Mouse (Mus musculus) liver, embryonic 14.5 days (tissue): ENCODE measurements around the gene Abat. TPM values are rescaled to one million over a fixed set of nuclear protein-coding genes. Genes with fewer than 3 reads are reported as not detected.
A peak's percentile ranks its signal among the peaks of the same experiment; 100 is the strongest.

ENCODE experiments used
- ATAC-seq: fragments of 200-750 bp; cut with Nextera tagmentation; 2 replicates; pipeline ENCODE4 v1.8.0; 2017; ENCODE audit warnings: moderate number of reproducible peaks, mild to moderate bottlenecking, moderate library complexity; ENCODE audit not compliant: insufficient read depth
- DNase-seq, 3 experiments: peaks; one replicate each; pipeline ENCODE4 v3.0.0-alpha.2; 2012 to 2013; ENCODE audit warnings: low read depth in 3 of 3, low spot score in 3 of 3
- H3K27ac ChIP-seq: fragments of 300-500 bp; sonication (generic); 2 replicates; pipeline ENCODE4 v1.5.1; 2014; ENCODE audit warnings: moderate library complexity, mild to moderate bottlenecking, control low read depth, inconsistent platforms
- H3K27me3 ChIP-seq: fragments of 300-500 bp; sonication (generic); 2 replicates; pipeline ENCODE4 v1.6.1; 2014; ENCODE audit warnings: mild to moderate bottlenecking, low read length, moderate library complexity; ENCODE audit not compliant: control insufficient read depth, insufficient read depth
- H3K36me3 ChIP-seq: fragments of 300-500 bp; sonication (generic); replicated peaks from 2 replicates; pipeline ENCODE4 v1.6.1; 2014; ENCODE audit warnings: low read depth; ENCODE audit not compliant: control insufficient read depth, insufficient read depth
- H3K4me1 ChIP-seq, 2 experiments: fragments of 200-500 bp in 1 of 2; fragments of 300-500 bp in 1 of 2; sonication (generic) in 1 of 2; replicated peaks; 2 replicates each; pipeline ENCODE4 v1.6.1; 2012 to 2014; ENCODE audit warnings: antibody characterized with exemption in 1 of 2, inconsistent platforms in 1 of 2, low read length in 1 of 2; ENCODE audit not compliant: control insufficient read depth in 2 of 2, insufficient read depth in 2 of 2
- H3K4me2 ChIP-seq: fragments of 300-500 bp; sonication (generic); 2 replicates; pipeline ENCODE4 v1.6.1; 2014; ENCODE audit warnings: low read depth, mild to moderate bottlenecking, control low read depth, moderate library complexity
- H3K4me3 ChIP-seq, 2 experiments: fragments of 200-500 bp in 1 of 2; fragments of 300-500 bp in 1 of 2; sonication (generic) in 1 of 2; 2 replicates each; pipeline ENCODE4 v1.5.1; 2012 to 2014; ENCODE audit warnings: low read depth in 2 of 2, low read length in 2 of 2, mild to moderate bottlenecking in 2 of 2, control low read depth in 1 of 2, inconsistent platforms in 1 of 2, moderate library complexity in 1 of 2; ENCODE audit not compliant: insufficient read depth in 1 of 2
- H3K9ac ChIP-seq: fragments of 300-500 bp; sonication (generic); replicated peaks from 2 replicates; pipeline ENCODE4 v1.6.1; 2014; ENCODE audit warnings: mild to moderate bottlenecking, control low read depth, moderate library complexity
- H3K9me3 ChIP-seq: fragments of 300-500 bp; sonication (generic); 2 replicates; pipeline ENCODE4 v1.6.1; 2016; ENCODE audit warnings: low read length, mixed read lengths; ENCODE audit not compliant: control insufficient read depth
- CTCF ChIP-seq: IDR thresholded peaks from 2 replicates; pipeline ENCODE4 v1.5.1; 2016; ENCODE audit warnings: antibody characterized with exemption, low read depth, control low read depth
- EP300 ChIP-seq: IDR thresholded peaks from 2 replicates; pipeline ENCODE4 v1.6.1; 2016; ENCODE audit warnings: antibody characterized with exemption, low read depth
- WGBS: fragments of 180-500 bp; shearing (Covaris S2); extraction: QIAGEN DNeasy Blood & Tissue Kit; methylation state at CpG from one replicate; pipeline ENCODE4 v1.1.7; 2014; ENCODE audit not compliant: insufficient replicate concordance; 5-methylcytosine and 5-hydroxymethylcytosine counted together
- polyA plus RNA-seq, 2 experiments: library from polyadenylated mRNA; depleted of rRNA in 1 of 2; stranded (reverse) in 1 of 2; unstranded in 1 of 2; fragments of >200 nt; fragmentation: Nextera tagmentation in 1 of 2; extraction: Ambion mirVana in 1 of 2; gene quantifications; 2 replicates each; pipeline versions ENCODE4 v1.2.1 to v1.2.3; 2012 to 2014

Abat gene
- polyA plus RNA-seq, 2 experiments = 12.8 to 13.7 TPM

DNA sequence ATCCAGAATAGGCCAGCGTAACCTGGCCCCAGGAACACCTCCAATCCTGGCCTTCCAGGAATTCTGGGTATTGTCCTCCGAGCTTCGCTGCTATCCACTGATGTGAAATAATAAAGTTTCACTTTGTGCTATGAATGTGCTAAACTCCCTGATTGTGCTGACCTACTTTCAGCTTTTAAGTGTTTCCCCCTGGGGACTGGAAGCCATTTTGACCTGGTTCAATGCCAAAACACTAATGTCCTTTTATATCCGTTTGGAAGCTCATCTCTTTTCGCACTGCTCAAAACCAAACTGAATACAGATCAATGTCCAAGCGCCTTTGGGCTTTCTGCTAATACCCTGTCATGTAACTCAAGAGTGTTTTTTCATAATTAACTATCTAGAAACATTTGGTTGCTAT is 22.2 kb downstream of the Abat start:
- DNase-seq (no peak), ATAC-seq (no peak)
- WGBS = 69% methylated on average over 6 of the region's 6 CpGs

GRCm38 (mm10) chr16:8539150-8539865 is 26.1 kb downstream of the Abat start:
- 53% methylated on average over 9 of the region's 9 CpGs for WGBS
- no peak overlapping the region for H3K27ac ChIP-seq
- DNase-seq (no peak), ATAC-seq (no peak)
- no peak overlapping the region for H3K4me3 ChIP-seq
- no peaks in the 10 kb centered on the region for H3K9me3 ChIP-seq
- no peaks in the 10 kb centered on the region for H3K27me3 ChIP-seq
- H3K36me3 ChIP-seq = no peaks in the 10 kb centered on the region
- H3K9ac ChIP-seq = no peak overlapping the region
- TF ChIP-seq CTCF (no peak), EP300 (no peak)
- no peak overlapping the region for H3K4me2 ChIP-seq
- peaks cover 0 to 2% of the 10 kb centered on the region in 2 experiments; a peak in 1 of 4 replicates for H3K4me1 ChIP-seq

More for the DNA sequence above, 22.2 kb downstream of the Abat start:
- H3K9me3 ChIP-seq = no peaks in the 10 kb centered on the region
- TF ChIP-seq CTCF = no peak
- no peak for TF ChIP-seq EP300
- peaks cover 0 to 2% of the 10 kb centered on the region in 2 experiments; a peak in 1 of 4 replicates for H3K4me1 ChIP-seq
- H3K9ac ChIP-seq = no peak overlapping the region
- no peaks in the 10 kb centered on the region for H3K27me3 ChIP-seq
- H3K4me3 ChIP-seq = no peak overlapping the region
- H3K27ac ChIP-seq = no peak overlapping the region
- no peak overlapping the region for H3K4me2 ChIP-seq
- H3K36me3 ChIP-seq = no peaks in the 10 kb centered on the region

- 42% methylated on average over 3 of the region's 3 CpGs for WGBS
- Histone ChIP-seq H3K9ac (no peak overlapping the region), H3K27me3 (no peaks in the 10 kb centered on the region), H3K4me2 (no peak overlapping the region), H3K9me3 (no peaks in the 10 kb centered on the region), H3K27ac (no peak overlapping the region), H3K36me3 (no peaks in the 10 kb centered on the region), H3K4me3 (no peak overlapping the region), H3K4me1 (0 out of 4 replicates have a peak, but pooled peaks cover 0 to 2% of the 10 kb centered on the region in 2 experiments)
- ATAC-seq = no peak
- DNase-seq = no peak
- TF ChIP-seq EP300 (no peak), CTCF (no peak)
Observed at GRCm38 (mm10) chr16:8540859-8541314, 27.7 kb downstream of the Abat start.

GRCm38 (mm10) chr16:8547836-8548235 is 34.6 kb downstream of the Abat start:
- H3K27me3 ChIP-seq = no peaks in the 10 kb centered on the region
- ATAC-seq = no peak
- no peaks in the 10 kb centered on the region for H3K9me3 ChIP-seq
- peaks cover 0 to 2% of the 10 kb centered on the region in 2 experiments; a peak in 2 of 4 replicates for H3K4me1 ChIP-seq
- no peaks in the 10 kb centered on the region for H3K36me3 ChIP-seq
- no peak overlapping the region for H3K9ac ChIP-seq
- no peak overlapping the region for H3K4me3 ChIP-seq
- 67% methylated on average over 2 of the region's 2 CpGs for WGBS
- no peak for DNase-seq
- TF ChIP-seq CTCF (no peak), EP300 (no peak)
- no peak overlapping the region for H3K27ac ChIP-seq
- no peak overlapping the region for H3K4me2 ChIP-seq

- no peak for DNase-seq
Observed at GRCm38 (mm10) chr16:8549506-8549905, 36.3 kb downstream of the Abat start.

More at GRCm38 (mm10) chr16:8549506-8549905, 36.3 kb downstream of the Abat start:
- H3K4me2 ChIP-seq = no peak overlapping the region
- WGBS = 48% methylated on average over 9 of the region's 9 CpGs
- H3K9ac ChIP-seq = no peak overlapping the region
- no peaks in the 10 kb centered on the region for H3K36me3 ChIP-seq
- no peak overlapping the region for H3K27ac ChIP-seq
- peak; percentile 45; the same call in 1 of the 2 replicates for ATAC-seq
- no peaks in the 10 kb centered on the region for H3K9me3 ChIP-seq
- no peak for TF ChIP-seq CTCF
- TF ChIP-seq EP300 = no peak
- no peak overlapping the region for H3K4me3 ChIP-seq
- H3K27me3 ChIP-seq = no peaks in the 10 kb centered on the region
- H3K4me1 ChIP-seq = peaks cover 0 to 2% of the 10 kb centered on the region in 2 experiments; a peak in 2 of 4 replicates
